Mouse (Mus musculus) limb, embryonic 14.5 days (tissue): ENCODE measurements at regions not wholly inside any gene's neighbourhood (a gene's known extent, or its start where the extent isn't known, plus 50 kb on each side); places are given as distances from the start of the nearest gene placed in this dataset.

Experiments used
- ATAC-seq: fragments of 200-750 bp; cut with Nextera tagmentation; 2 replicates; pipeline ENCODE4 v1.8.0; 2017; ENCODE audit warnings: low read depth, moderate number of reproducible peaks, moderate TSS enrichment; ENCODE audit not compliant: low FRiP score
- DNase-seq: peaks from one replicate; pipeline ENCODE4 v3.0.0-alpha.2; 2015; ENCODE audit warnings: low spot score
- H3K27ac ChIP-seq: fragments of 300-500 bp; sonication (generic); replicated peaks from 2 replicates; pipeline ENCODE4 v1.5.1; 2014; ENCODE audit warnings: low read depth, mild to moderate bottlenecking, low read length, moderate library complexity, mixed read lengths
- H3K27me3 ChIP-seq: fragments of 300-500 bp; sonication (generic); 2 replicates; pipeline ENCODE4 v1.6.1; 2014; ENCODE audit warnings: low read length, mixed read lengths; ENCODE audit not compliant: control insufficient read depth, insufficient read depth
- H3K36me3 ChIP-seq: fragments of 300-500 bp; sonication (generic); 2 replicates; pipeline ENCODE4 v1.6.1; 2014; ENCODE audit warnings: mild to moderate bottlenecking, low read length, moderate library complexity, mixed read lengths; ENCODE audit not compliant: control insufficient read depth, insufficient read depth
- H3K4me1 ChIP-seq: fragments of 300-500 bp; sonication (generic); 2 replicates; pipeline ENCODE4 v1.6.1; 2014; ENCODE audit warnings: antibody characterized with exemption, low read length, mixed read lengths; ENCODE audit not compliant: control insufficient read depth, insufficient read depth
- H3K4me2 ChIP-seq: fragments of 300-500 bp; sonication (generic); replicated peaks from 2 replicates; pipeline ENCODE4 v1.6.1; 2014; ENCODE audit warnings: low read depth, mild to moderate bottlenecking, low read length, moderate library complexity; ENCODE audit not compliant: severe bottlenecking
- H3K4me3 ChIP-seq: fragments of 300-500 bp; sonication (generic); replicated peaks from 2 replicates; pipeline ENCODE4 v1.5.1; 2014; ENCODE audit warnings: low read length
- H3K9ac ChIP-seq: fragments of 300-500 bp; sonication (generic); 2 replicates; pipeline ENCODE4 v1.6.1; 2014; ENCODE audit warnings: mild to moderate bottlenecking, low read depth, low read length, moderate library complexity; ENCODE audit not compliant: severe bottlenecking
- H3K9me3 ChIP-seq: fragments of 300-500 bp; sonication (generic); 2 replicates; pipeline ENCODE4 v1.6.1; 2016; ENCODE audit warnings: low read length; ENCODE audit not compliant: control insufficient read depth
- POLR2A ChIP-seq: fragments of 200-500 bp; IDR thresholded peaks from 2 replicates; pipeline ENCODE4 v1.8.0; 2012; ENCODE audit warnings: inconsistent platforms, mild to moderate bottlenecking, moderate library complexity, borderline replicate concordance; ENCODE audit not compliant: insufficient read depth, insufficient read length; ENCODE audit errors: extremely low read depth
- WGBS: fragments of 180-500 bp; shearing (Covaris S2); extraction: QIAGEN DNeasy Blood & Tissue Kit; methylation state at CpG from one replicate; pipeline ENCODE4 v1.1.7; 2014; 5-methylcytosine and 5-hydroxymethylcytosine counted together

DNA sequence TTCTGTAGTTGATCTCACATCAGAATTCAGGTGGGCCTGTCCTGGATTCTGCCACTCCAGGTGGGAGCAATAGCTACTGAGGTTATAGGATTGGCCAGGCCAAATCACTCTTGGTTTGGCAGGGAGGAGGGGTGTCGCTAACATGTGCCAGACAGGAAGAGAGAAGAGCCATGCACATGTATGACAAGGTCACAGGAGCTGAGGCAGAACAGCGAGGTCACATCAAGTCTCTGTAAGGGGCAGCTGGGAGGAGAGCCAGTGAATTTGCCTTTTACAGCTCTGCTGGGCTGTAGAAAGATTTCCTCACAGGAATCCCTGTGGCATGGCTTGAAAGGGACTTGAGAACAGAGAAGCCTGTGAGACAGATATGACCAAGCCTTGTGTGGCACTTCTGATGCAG lies 96.3 kb upstream of the Prok2 start:
- no peak overlapping the region for H3K9ac ChIP-seq
- no peak overlapping the region for H3K4me3 ChIP-seq
- H3K9me3 ChIP-seq: no peaks in the 10 kb centered on the region
- DNase-seq (no peak), ATAC-seq (no peak)
- H3K27me3 ChIP-seq: no peaks in the 10 kb centered on the region
- no peak overlapping the region for H3K27ac ChIP-seq
- 78% methylated on average over 2 of the region's 2 CpGs for WGBS
- peaks cover 4% of the 10 kb centered on the region; the same call in 1 of the 2 replicates for H3K4me1 ChIP-seq
- TF ChIP-seq POLR2A: no peak
- H3K36me3 ChIP-seq: no peaks in the 10 kb centered on the region
- H3K4me2 ChIP-seq: no peak overlapping the region

DNA sequence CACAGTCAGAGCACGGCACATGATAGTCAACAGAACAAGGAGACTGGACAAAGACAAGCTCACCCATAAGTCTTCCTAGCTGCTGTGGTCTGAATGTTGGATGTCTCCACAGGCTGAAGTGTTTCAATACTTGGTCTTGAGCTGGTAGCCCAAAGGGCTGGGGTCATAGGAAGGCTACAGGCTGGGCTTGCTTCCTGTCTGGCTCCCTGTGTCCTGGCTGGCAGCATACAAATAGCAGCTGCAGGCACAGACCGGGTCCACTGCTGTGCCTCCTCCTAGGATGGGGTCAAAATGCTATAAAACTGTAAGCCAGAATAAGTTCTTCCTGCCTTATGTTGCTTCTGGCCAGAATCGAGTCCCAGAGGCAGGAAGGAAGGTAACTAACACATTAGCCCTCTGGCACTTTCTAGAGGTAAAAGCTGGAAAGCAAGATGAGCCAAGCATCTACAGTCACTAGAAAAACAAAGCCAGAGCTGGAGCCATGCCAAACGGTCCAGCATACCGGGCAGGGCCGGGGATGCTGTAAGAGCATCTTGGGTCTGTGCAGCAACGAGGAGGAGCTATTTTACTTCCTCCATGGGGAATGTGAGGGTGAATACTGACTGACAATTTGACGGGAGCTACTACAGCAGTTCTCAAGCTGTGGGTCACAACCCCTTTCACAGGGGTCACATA lies 93.2 kb upstream of the Prok2 start:
- ATAC-seq (no peak), DNase-seq (peak; percentile 37)
- Histone ChIP-seq H3K36me3 (no peaks in the 10 kb centered on the region), H3K27ac (no peak overlapping the region), H3K4me3 (no peak overlapping the region), H3K4me2 (no peak overlapping the region), H3K4me1 (peaks cover 11% of the 10 kb centered on the region; the same call in 1 of the 2 replicates), H3K9me3 (no peaks in the 10 kb centered on the region), H3K27me3 (no peaks in the 10 kb centered on the region), H3K9ac (no peak overlapping the region)
- 27% methylated on average over 8 of the region's 8 CpGs for WGBS
- no peak for TF ChIP-seq POLR2A

GRCm38 (mm10) chr6:99818486-99818885 lies 92.3 kb upstream of the Prok2 start:
- TF ChIP-seq POLR2A: no peak
- 86% methylated on average over 6 of the region's 6 CpGs for WGBS

DNA sequence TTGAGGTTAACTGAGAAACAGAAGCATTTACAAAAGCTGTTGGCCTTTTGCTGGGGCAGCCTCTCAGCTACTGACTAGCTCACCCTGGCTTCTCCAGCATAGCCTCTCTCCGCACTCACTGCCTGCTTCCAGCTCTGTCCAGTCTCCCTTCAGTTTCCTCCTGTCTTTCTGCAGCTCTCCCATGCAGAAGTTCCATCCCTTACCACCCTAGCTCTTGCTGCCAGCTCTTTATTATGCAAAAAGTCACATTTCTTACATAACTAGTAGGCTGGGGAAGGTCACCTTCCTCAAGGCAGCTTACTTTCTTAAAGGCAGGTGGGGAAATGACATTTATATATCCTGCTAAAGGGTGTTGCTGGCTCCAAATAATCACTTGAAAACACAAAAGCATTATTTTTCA lies 91.1 kb upstream of the Prok2 start:
- Histone ChIP-seq H3K36me3 (no peaks in the 10 kb centered on the region), H3K4me1 (peaks cover 11% of the 10 kb centered on the region; the same call in 1 of the 2 replicates), H3K4me3 (no peak overlapping the region), H3K27ac (no peak overlapping the region), H3K4me2 (no peak overlapping the region), H3K9ac (no peak overlapping the region), H3K27me3 (no peaks in the 10 kb centered on the region), H3K9me3 (no peaks in the 10 kb centered on the region)
- no peak for TF ChIP-seq POLR2A
- DNase-seq (no peak), ATAC-seq (no peak)
- 79% methylated on average over 1 of the region's 1 CpGs for WGBS

More at GRCm38 (mm10) chr6:99818486-99818885, 92.3 kb upstream of the Prok2 start:
- no peaks in the 10 kb centered on the region for H3K27me3 ChIP-seq
- H3K36me3 ChIP-seq: no peaks in the 10 kb centered on the region
- H3K9me3 ChIP-seq: no peaks in the 10 kb centered on the region
- DNase-seq (no peak), ATAC-seq (no peak)
- no peak overlapping the region for H3K27ac ChIP-seq
- H3K4me1 ChIP-seq: peaks cover 11% of the 10 kb centered on the region; the same call in 1 of the 2 replicates
- no peak overlapping the region for H3K4me3 ChIP-seq
- H3K9ac ChIP-seq: no peak overlapping the region
- no peak overlapping the region for H3K4me2 ChIP-seq

DNA sequence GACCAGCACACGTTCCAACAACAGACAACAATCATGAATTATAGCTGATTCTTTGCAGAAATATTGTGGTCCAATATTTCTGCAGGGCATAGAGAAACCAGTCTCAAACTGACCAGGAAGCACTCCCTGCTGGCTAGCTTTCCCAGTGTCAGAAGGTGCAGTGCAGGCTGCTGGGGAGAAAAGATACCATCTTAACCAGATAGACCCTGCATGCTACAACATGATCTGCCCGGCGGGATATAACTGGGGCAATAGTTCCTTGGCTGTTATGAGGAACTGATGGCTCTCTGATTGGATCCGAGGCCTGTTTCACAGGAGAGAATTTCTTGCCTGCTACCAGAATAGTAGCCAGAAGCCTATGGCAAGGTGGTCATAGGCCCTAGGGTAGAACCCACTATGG lies 86.9 kb upstream of the Prok2 start:
- DNase-seq (no peak), ATAC-seq (no peak)
- no peaks in the 10 kb centered on the region for H3K36me3 ChIP-seq
- H3K27me3 ChIP-seq: no peaks in the 10 kb centered on the region
- H3K9ac ChIP-seq: no peak overlapping the region
- 70% methylated on average over 4 of the region's 4 CpGs for WGBS
- no peak overlapping the region for H3K4me2 ChIP-seq
- no peak for TF ChIP-seq POLR2A
- no peak overlapping the region for H3K27ac ChIP-seq
- H3K4me3 ChIP-seq: no peak overlapping the region
- H3K4me1 ChIP-seq: peaks cover 19% of the 10 kb centered on the region
- no peaks in the 10 kb centered on the region for H3K9me3 ChIP-seq
